Mouse (Mus musculus) heart, adult 8-10 months (tissue): ENCODE results near the gene Lyst. TPM values are rescaled to one million over a fixed set of nuclear protein-coding genes. Genes with fewer than 3 reads are reported as not detected.
"Not testable (repeated sequence)": the region's sequence is repeated elsewhere in the genome, so short reads cannot be mapped to it uniquely, and the experiment has no call there.

Experiments used
- DNase-seq: peaks from one replicate; pipeline ENCODE4 v3.0.0; 2022; ENCODE audit warnings: low spot score
- total RNA-seq, 4 experiments: library from RNA; stranded (reverse); gene quantifications; 2 replicates each; pipeline ENCODE4 v1.2.4; 2022

The Lyst gene
- 1 to 10 TPM; 6.1 to 9.4 (median 7.7) TPM for total RNA-seq

- DNase-seq = peak; percentile 99
Measured at GRCm38 (mm10) chr13:13590048-13591011, at the start of gene Lyst. Lyst (plus strand) TSS chr13:13590397.

DNA sequence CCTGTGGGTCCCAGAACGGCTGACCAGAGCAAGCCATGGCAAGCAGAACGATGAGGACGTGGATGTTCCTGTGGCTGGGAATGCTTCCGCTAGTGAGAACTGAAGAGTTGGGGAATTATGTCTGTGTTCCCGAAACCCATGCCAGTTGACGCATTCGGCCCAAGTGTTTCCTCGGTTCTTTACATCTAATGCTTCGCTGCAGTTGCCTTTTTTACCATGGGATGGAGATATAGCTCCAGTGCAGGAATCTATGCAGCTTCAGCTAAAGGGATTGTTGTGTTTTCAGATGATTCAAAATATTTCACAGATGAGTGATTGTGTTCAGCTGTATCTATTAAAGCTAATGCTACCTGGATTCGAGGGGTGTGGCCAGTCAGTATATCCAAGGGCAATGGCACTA is 47.1 kb upstream of the Lyst start:
- not testable (repeated sequence) for DNase-seq

GRCm38 (mm10) chr13:13546792-13547191 is 43.4 kb upstream of the Lyst start:
- DNase-seq = no peak

DNA sequence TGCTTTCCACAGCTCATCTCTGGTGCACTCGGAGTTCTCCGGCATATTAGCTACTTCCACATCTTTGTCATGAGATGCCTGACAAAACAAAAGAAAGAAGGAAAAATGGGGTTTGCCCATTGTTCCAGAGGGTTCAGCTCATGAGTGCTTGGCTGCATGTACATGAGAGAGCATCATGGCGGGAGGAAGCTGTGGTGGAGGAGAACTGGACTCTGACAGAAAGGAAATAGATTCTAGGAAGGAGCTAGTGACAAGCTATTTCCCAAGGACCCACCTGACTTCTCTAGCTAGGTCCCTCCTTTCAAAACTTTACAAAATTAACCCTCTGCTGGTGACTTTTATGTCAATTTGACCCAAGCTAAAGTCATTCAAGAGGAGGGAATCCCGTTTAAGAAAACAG is 42.3 kb upstream of the Lyst start:
- DNase-seq = no peak

GRCm38 (mm10) chr13:13548431-13549190 is 41.6 kb upstream of the Lyst start:
- no peak for DNase-seq

DNA sequence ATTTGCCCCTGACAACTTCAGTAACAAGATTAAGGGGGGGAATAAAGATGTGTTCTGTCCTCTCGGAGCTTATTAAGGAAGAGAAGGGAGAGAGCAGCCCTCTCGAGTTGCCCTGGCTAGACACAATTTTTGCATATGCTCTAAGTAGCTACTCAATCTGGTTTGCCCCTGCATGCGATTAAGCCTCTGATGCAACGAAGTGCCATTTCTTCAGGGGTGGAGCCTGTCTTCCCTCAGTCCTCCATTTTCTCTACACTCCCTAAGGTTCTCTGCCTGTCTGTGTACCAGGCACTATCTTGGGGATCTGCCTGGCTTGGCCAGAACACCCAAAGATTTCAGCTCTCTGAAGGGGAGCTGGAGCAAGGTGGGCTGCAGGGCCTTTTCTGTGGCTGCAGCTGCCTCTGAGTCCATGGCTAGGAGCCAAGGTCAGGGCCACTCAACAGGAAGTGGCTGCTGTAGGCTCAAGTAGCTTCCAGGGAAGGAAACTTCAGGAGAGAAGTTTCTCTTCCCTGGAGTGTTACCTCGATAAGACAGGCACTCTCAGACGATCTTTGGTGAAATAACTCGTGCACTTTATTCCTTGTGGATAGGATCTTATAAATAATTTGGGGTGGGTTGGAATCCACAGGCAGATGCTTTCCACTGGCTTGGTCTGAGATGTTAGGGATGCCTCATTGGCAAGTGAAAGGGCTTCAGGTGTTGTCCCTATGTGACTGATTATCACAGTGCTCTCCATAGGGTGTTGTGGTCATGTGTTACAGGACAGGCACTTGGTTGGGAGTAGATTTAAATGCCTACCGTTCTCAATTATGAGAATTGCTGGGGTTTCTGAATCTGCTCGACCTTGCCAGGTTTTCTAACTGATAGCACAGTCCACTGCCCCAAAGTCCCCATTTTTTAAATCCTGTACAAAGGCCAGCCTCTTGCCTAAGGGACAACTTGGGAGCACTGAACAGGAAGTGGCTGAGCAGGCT is 40.2 kb upstream of the Lyst start:
- no peak for DNase-seq

DNA sequence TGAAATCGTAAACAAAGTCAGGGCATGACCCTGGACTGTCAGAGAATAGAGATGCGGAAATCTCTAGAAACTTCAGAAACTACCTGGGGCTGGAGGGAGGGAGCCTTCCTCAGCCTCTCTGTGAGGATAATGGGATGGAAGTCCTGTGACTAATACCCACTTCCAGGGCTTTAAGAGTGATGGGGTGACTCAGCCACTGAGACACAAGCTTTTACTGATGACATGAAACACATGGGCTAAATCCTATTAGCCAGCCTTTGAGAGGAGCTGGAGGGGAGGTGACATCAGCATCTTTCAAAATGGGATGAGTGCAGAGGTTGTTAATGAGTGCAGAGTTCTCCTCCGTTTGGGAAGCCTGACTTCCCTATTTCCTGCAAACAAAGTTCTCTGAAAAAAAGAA is 38.2 kb upstream of the Lyst start:
- DNase-seq = no peak

- no peak for DNase-seq
Measured at GRCm38 (mm10) chr13:13553660-13554059, 36.5 kb upstream of the Lyst start.

- DNase-seq = no peak
Measured at GRCm38 (mm10) chr13:13555196-13555595, 35.0 kb upstream of the Lyst start.

- DNase-seq = no peak
Measured at GRCm38 (mm10) chr13:13557001-13557743, 33.0 kb upstream of the Lyst start.

DNA sequence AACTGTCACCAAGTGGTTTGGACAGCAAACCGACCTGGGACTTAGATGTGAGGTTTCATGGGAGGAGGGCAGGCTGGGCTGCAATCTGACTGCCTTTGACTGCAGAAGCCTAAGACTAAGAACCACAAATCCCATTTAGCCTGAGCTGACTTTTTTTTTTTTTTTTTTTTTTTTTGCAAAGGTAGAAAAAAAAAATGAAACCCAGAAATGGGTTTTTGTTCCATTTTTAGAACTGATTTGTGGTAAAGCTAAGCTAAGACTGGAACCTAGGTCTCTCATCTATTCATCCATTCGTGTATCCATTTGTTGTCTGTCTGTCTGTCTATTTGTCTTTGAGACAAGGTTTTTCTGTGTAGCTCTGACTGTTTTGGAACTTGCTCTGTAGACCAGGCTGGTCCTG is 31.9 kb upstream of the Lyst start:
- no peak for DNase-seq

DNA sequence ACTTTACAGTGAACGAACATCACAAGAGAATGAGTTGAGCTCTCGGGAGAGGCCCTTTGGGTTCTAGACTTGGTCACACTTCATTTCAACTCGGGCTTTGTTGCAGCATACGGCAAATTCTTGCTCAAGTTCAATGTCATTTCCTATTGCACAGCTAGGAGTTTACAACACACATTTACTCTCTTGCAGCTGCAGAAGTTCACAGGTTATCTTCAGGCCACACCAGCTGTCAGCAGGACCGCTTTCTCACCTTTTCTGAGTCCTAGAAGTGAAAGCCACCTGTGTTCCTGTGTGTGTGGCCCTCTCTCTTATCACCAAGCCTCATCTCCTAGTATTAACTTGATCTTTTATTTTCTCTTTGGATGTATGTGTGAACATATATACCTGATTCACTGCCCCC is 31.3 kb upstream of the Lyst start:
- no peak for DNase-seq

GRCm38 (mm10) chr13:13562571-13562970 is 27.6 kb upstream of the Lyst start:
- DNase-seq = no peak

GRCm38 (mm10) chr13:13564116-13564515 is 26.1 kb upstream of the Lyst start:
- no peak for DNase-seq

GRCm38 (mm10) chr13:13564541-13564940 is 25.7 kb upstream of the Lyst start:
- DNase-seq = no peak

- DNase-seq = no peak
Measured at GRCm38 (mm10) chr13:13567640-13568039, 22.6 kb upstream of the Lyst start.

- DNase-seq = no peak
Measured at GRCm38 (mm10) chr13:13568824-13569223, 21.4 kb upstream of the Lyst start.

DNA sequence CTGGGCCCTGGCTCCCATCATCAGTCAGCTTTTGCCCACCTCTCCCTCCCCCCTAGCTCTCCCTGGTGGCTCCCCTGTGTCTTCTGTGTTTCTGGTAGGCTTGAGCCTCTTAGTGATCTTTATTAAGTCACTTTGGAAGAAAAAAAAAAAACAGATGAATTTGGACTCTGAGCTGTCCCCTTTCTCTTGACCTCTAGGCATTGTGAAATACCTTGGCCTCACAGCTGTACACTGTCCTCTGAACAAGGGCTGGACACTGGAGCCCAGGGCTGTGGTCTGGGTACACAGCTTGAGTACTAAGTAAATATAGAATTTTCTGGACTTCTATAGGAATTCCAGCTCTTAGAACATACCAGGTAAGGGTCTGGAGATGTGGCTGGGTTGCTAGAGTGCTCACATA is 20.6 kb upstream of the Lyst start:
- DNase-seq = no peak

GRCm38 (mm10) chr13:13572060-13572835 is 17.9 kb upstream of the Lyst start:
- DNase-seq = no peak

GRCm38 (mm10) chr13:13572941-13573340 is 17.3 kb upstream of the Lyst start:
- DNase-seq = no peak
